Mouse (Mus musculus) WW6 (cell line): Measurements from ENCODE around the gene Ano4.
A peak's percentile ranks its signal among the peaks of the same experiment; 100 is the strongest.

Experiments used
- DNase-seq: peaks from one replicate; pipeline ENCODE4 v3.0.0-alpha.2; 2013; ENCODE audit warnings: low read depth, low spot score

The Ano4 gene

GRCm38 (mm10) chr10:89344491-89345195, at the start of gene Ano4:
Ano4 (minus strand) TSS chr10:89344762.
- no peak for DNase-seq

GRCm38 (mm10) chr10:89392687-89393086, 48.1 kb upstream of the Ano4 start:
- no peak for DNase-seq

DNA sequence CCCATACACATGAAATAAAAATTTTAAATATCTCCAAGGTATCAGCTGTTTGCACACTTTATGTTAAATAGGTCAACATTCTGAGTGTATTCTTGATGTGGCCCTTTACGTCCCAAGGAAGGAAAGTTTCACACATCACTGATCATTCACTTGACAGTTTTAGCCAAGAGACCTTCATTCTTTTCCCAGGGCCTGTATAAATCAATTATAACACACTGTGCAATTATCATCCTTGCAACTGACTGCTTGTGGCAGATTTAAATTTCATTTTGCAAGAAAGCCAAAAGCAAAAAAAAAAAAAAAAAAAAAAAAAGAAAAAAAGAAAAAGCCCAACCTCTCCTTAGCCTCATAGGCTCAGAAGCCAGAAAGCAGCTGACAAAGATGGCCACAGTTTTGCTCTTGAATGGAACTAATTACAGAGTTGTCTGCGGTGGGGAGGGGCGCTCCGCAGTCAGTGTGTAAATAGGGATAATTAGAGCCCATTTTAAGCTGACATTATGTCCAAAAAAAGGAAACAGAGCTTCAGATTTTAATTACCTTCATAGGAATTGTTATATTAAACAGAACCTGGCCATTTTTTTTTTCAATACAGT, 47.1 kb upstream of the Ano4 start:
- DNase-seq, result no peak

- DNase-seq, result no peak
Measured at GRCm38 (mm10) chr10:89386461-89386860, 41.9 kb upstream of the Ano4 start.

DNA sequence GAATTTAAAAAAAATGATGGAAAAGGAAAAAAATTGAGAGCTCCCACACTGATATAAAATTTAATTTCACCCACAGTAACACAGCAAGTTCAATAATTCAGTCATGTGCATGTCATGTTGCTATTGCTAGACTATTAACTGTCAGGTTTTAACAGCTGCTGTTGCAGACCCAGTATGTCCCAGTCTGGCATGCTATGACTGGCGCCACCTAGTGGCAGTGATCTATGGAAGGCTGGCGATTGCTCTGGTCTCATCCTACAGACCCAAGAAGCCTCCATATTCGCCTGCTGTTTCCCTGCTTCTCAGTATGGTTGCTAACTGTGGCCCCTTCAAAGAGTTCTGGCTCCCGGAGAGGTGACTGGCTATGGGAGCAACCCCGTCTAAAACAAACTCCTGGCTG, 38.9 kb upstream of the Ano4 start:
- DNase-seq, result peak; percentile 55

GRCm38 (mm10) chr10:89377750-89378149, 33.2 kb upstream of the Ano4 start:
- DNase-seq, result no peak

DNA sequence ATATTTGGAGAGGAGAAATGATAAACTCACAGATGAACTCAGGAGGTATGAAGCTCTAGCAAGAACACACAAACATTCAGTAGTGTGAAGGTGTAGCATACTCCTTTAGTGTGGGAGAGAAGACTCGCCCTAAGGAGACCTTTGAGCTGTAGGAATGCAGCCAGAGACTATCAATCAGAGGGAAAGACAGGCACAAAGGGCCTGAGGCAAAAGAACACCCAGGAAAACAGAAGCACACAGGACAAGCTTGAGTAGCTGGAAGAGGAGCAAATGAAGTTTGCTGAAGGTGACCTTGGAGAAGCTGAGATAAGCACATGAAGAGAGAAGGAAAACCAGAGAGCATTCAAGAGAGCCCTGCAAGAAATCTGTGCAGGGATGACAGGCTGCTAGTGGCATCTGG, 25.5 kb upstream of the Ano4 start:
- DNase-seq, result no peak

DNA sequence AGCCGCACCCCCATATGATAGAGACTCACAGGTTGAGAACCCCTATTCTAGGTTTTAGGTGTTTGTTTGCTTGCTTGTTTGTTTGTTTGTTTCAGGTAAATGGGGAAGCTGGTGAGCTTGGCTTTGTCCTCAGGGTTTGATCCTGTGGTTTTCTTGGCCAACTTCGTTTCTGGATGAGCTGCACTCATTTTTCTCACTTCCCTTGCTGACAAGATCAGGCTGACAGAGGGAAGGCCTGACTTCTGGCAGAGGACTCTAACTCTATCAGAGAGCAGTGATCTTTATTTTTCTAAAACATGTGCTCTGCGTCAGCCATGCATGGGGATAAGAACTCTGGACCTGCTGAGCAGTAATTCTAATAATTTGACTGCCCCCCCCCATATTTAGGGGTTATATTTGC, 14.4 kb upstream of the Ano4 start:
- no peak for DNase-seq

DNA sequence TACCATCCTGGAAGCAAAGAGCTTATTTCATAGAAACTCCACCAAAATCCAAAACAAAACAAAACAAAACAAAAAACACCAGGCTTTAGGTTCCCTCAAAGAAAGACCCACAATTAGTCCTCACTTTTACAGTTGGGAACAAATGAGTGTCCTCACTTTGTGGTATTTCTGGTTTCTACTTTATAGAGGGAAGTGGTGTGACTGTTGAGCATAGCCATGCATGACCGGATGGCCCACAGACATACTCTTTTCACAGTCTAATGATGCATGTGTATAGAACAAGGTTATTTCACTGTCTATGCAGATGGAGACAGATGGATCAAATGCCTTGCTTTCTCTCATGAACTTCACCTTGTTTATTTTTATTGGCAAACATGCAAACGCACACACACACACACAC, 10.1 kb upstream of the Ano4 start:
- DNase-seq, result no peak

DNA sequence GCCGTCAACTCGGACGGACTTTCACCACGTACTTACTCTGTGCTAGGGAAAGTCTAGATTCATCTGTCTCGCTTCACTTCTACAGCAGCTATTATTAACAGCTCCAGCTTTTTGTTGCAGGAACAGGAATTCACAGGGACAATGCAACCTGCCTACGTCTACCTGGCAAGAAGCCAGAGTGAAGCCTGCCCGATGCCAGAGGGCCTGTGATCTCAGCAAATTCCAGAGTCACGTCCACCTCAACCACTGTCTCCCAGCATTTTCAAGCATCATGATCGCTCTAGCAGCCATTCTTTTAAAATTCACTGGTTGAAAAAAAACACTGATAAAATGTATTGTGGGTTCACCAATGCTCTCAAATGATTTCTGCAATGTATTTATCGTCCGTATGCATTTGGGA, 6.9 kb upstream of the Ano4 start:
- DNase-seq, result no peak

DNA sequence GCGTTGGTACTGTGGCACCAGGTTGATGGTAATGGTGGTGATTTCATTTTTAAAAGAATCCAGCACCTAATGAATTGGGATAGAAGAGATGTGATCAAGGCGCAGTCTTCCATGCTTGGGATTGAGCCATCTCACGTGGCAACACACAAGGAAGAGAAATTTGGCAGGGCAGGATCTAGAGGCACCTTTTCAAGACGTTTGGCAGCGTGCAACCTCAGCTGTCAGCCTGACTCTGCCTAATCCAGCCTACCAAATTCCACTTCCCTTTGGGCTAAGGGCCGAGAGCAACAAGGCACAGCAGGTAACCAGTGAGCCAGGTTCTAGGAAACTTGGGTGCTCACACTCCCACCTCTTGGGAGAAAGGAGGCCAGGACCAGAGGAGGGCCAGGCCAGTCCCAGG, 1.0 kb upstream of the Ano4 start:
- no peak for DNase-seq

DNA sequence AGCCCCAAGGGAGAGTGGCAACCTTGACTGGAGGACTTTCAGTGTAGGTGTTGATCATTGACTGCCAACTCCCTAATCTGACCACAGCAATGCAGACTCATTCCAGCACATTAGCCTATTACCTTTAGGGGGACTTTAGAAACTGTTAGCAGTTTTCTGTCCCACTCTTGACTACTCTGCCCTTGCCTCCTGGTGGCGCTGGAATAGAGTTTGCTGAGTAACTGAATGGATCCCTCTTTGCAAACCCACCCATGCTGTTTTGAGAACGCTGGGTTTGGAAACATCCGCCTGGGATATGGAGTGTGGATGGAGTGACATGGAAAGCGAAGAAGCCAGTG, 603 bp upstream of the Ano4 start:
- DNase-seq, result no peak

GRCm38 (mm10) chr10:89344132-89344490, 451 bp downstream of the Ano4 start:
- no peak for DNase-seq

GRCm38 (mm10) chr10:89343716-89344115, 846 bp downstream of the Ano4 start:
- no peak for DNase-seq

- DNase-seq, result no peak
Measured at GRCm38 (mm10) chr10:89330261-89330660, 14.3 kb downstream of the Ano4 start.

DNA sequence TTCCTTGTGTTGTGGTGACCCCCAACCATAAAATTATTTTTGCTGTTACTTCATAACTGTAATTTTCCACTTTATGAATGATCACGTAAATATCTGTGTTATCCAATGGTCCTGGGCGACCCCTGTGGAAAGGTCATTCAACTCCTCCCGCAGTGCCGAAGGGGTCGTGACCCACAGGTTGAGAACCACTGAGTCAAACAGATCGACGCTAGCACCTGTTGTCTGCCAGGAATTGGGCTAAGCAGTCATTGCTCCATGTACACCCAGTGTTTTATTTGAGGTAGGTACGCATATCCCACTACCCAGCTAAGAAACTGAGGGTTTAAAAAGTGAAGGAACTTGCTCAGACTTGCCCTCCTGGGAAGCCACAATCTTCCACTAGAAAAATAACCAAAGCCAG, 14.8 kb downstream of the Ano4 start:
- no peak for DNase-seq

GRCm38 (mm10) chr10:89328876-89329275, 15.7 kb downstream of the Ano4 start:
- DNase-seq, result no peak

DNA sequence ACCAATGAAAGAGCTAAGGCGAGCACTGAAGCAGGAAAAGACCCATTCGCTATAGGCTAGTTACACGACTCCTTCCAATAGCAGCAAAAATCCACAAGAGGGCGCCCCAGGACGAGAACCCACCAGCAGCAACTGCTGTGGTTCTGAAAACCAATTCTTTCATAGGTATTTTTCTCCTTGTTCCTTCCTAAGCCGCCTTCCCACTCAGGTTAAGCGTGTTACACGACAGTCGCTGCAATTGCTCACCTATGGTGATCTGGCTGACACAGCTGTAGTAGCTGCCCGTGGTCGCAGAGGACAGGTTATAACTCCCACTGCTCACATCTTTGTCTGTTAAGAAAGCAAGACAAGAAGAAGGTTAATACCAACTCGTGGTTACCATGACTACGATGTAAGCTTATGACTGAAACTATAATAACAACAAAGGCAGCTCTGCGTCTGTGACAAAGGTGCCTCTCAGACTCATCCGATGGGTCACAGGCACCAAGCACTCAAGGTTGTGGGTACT, 17.5 kb downstream of the Ano4 start:
- DNase-seq, result no peak

- DNase-seq, result no peak
Measured at GRCm38 (mm10) chr10:89326383-89326782, 18.2 kb downstream of the Ano4 start.

DNA sequence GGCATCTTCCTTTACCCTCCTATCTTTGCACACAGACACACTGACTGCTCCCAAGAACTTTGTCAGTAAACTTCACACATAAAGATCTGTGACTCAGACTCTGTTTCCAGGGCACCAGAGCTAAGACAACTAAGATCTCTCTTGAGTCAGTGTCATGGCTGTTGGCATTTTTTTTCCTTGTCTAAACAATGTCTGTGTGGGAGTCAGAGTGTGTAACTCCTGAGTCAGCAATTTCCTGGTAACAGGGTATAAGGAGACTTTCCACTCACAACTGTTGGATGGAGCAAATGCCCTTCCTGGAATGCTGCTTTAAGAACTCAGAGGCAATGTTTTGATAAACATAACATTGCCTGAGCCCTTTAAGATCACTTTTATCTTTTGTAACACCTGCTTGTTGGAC, 37.0 kb downstream of the Ano4 start:
- DNase-seq, result no peak

- DNase-seq, result no peak
Measured at GRCm38 (mm10) chr10:89300346-89300745, 44.2 kb downstream of the Ano4 start.

DNA sequence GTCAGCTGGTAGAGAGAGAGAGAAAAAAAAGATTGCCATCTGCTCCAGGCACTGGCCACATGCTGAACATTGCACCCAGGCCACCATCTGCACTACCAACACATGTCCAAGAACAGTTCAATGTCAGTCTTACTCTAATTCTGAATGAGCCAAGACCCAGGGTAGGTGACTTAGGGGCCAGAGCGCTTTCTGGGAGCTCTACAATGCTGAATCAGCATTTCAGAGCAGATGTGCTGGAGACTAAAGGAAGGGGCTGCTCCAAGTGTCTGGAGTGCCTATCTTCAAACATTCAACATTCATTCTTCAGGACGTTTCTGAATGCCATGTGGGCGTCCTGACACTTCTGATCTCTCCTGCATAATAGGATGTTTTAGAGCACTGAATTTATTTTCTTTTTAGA, 51.8 kb downstream of the Ano4 start:
- DNase-seq, result no peak

DNA sequence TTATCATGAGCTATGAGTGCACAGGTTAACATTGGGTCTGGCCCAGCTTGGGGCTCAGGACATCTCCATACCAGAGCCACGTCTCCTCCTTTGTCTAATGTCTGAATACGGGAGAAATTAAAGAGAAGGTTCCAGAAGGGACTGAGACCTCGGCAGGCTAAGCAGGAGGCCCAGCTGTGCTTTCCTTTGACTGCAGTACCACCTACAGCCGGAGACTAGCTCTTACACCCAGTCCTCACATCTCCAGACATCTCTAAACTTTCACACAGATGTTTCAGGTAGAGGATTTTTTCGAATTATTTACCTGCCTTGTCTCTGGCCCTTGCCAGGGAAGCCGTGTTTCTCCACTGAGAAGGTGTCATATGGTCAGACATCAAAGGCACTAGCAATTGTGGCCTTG, 53.9 kb downstream of the Ano4 start:
- no peak for DNase-seq

DNA sequence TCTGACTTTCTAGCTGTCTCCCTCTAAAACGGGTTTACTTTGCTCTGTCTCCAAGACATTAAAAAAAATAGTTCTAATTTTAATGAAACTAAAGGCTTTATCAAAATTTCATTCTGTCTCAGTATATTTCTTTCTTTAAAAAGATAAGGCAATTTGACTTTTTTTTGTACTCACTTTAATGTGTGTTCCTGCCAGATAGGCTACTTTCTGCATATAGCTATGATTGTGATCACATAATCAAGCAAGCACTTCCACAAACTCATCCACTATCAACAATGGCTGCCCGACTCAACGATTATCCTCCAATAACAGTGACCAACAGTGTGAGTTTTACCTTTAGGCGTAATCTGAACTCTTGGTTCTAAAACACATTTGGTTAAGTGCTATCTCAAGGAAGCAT, 55.3 kb downstream of the Ano4 start:
- no peak for DNase-seq
